Comparison of ENCODE assay signal across 19 mouse cellular contexts in genomic region chr2:103298711-103299463, GRCm38 (mm10). TPM values are rescaled to one million over a fixed set of nuclear protein-coding genes. Genes with fewer than 3 reads are reported as not detected.
A peak's percentile ranks its signal among the peaks of the same experiment; 100 is the strongest.
DNase-seq lines count a peak whose midpoint lies in the region; ATAC-seq and TF ChIP-seq lines count a peak whose summit lies in the region.
"Had no signal": no experiment of that assay in that cellular context is flagged by ENCODE, and none has a peak within 500 bp of the region (broad histone marks: within the 10 kb centered on the region; RNA-seq: fewer than 3 reads in every experiment).

No protein-coding gene starts in this region.

- TF ChIP-seq CTCF in intestine, postnatal 0 days (IDR thresholded peaks at IDR 0.05; ENCODE audit: low read depth) = no peak

- no peak for DNase-seq in heart, adult 8-10 months (ENCODE audit: low spot score)
- peak; percentile 43 for DNase-seq in MEL-GATA-1-ER (ENCODE audit: extremely low read depth, low read depth)
- DNase-seq in embryo, embryonic 10.5 days (ENCODE audit: low spot score) = no peak
- no peak for DNase-seq in urinary bladder, adult 2 months (ENCODE audit: low spot score)
- DNase-seq in urinary bladder, postnatal 36 days (ENCODE audit: low spot score in 2 of 2) = no peak
- DNase-seq: adrenal gland, postnatal 36 days; B cell, adult 2 months; cerebellum, postnatal 14 days; forebrain, postnatal 0 days; left cerebral cortex, postnatal 4 days; lung, adult 18-20 months; right cerebral cortex, postnatal 14 days had no signal

- H3K4me3 ChIP-seq in heart, embryonic 12.5 days = no peak overlapping the region
- H3K4me3 ChIP-seq in intestine, postnatal 0 days (ENCODE audit: low read depth, low read length) = 0 out of 2 replicates have a peak overlapping the region, but pooled peaks have one; percentile 18
- H3K4me3 ChIP-seq: embryonic facial prominence, embryonic 10.5 days; kidney, embryonic 15.5 days; midbrain, embryonic 10.5 days had no signal

- H3K27me3 ChIP-seq in heart, embryonic 12.5 days (replicated peaks) = peaks cover 23% of the 10 kb centered on the region
- H3K27me3 ChIP-seq in intestine, postnatal 0 days (replicated peaks; ENCODE audit: control insufficient read depth, insufficient read depth, low read length) = no peaks in the 10 kb centered on the region
- H3K27me3 ChIP-seq: kidney, embryonic 15.5 days had no signal

- peaks cover 13% of the 10 kb centered on the region for H3K4me1 ChIP-seq in heart, embryonic 12.5 days (replicated peaks)
- 0 out of 2 replicates have a peak, but pooled peaks cover 5% of the 10 kb centered on the region for H3K4me1 ChIP-seq in intestine, postnatal 0 days (replicated peaks; ENCODE audit: control insufficient read depth, insufficient read depth, low read length)

- H3K9ac ChIP-seq in heart, embryonic 12.5 days = no peak overlapping the region
- no peak overlapping the region for H3K9ac ChIP-seq in intestine, postnatal 0 days (ENCODE audit: low read depth, low read length)
- H3K9ac ChIP-seq: forebrain, postnatal 0 days; kidney, embryonic 15.5 days had no signal

- H3K9me3 ChIP-seq in heart, embryonic 12.5 days (replicated peaks) = no peaks in the 10 kb centered on the region
- H3K9me3 ChIP-seq in intestine, postnatal 0 days (ENCODE audit: control insufficient read depth) = no peaks in the 10 kb centered on the region
- H3K9me3 ChIP-seq: embryonic facial prominence, embryonic 10.5 days; kidney, embryonic 15.5 days; midbrain, embryonic 10.5 days had no signal

- WGBS in heart, embryonic 12.5 days = 20% methylated on average over 13 of the region's 13 CpGs
- WGBS in intestine, postnatal 0 days = 32% methylated on average over 13 of the region's 13 CpGs

- H3K36me3 ChIP-seq in heart, embryonic 12.5 days = no peaks in the 10 kb centered on the region
- no peaks in the 10 kb centered on the region for H3K36me3 ChIP-seq in intestine, postnatal 0 days (ENCODE audit: control insufficient read depth, insufficient read depth)
- H3K36me3 ChIP-seq: embryonic facial prominence, embryonic 10.5 days; kidney, embryonic 15.5 days; midbrain, embryonic 10.5 days had no signal

- H3K27ac ChIP-seq in heart, embryonic 12.5 days (ENCODE audit: poor library complexity, severe bottlenecking) = no peak overlapping the region
- no peak overlapping the region for H3K27ac ChIP-seq in intestine, postnatal 0 days (ENCODE audit: low read depth, low read length)
- H3K27ac ChIP-seq: embryonic facial prominence, embryonic 10.5 days; kidney, embryonic 15.5 days; midbrain, embryonic 10.5 days had no signal

- no peak; the same call in 1 of the 2 replicates for ATAC-seq in heart, embryonic 12.5 days (ENCODE audit: insufficient number of reproducible peaks, low FRiP score)
- 0 out of 2 replicates have a peak, but pooled peaks have one; percentile 8 for ATAC-seq in intestine, postnatal 0 days
- ATAC-seq in megakaryocyte-erythroid progenitor cell, adult 5-6 weeks (replicated peaks; ENCODE audit: low FRiP score, low TSS enrichment, poor library complexity, severe bottlenecking) = peak; percentile 80
- ATAC-seq: forebrain, postnatal 0 days had no signal

- H3K4me2 ChIP-seq in heart, embryonic 12.5 days = peak overlapping the region; percentile 48
- H3K4me2 ChIP-seq in intestine, postnatal 0 days (replicated peaks; ENCODE audit: low read depth) = peak overlapping the region; percentile 55
- H3K4me2 ChIP-seq: kidney, embryonic 15.5 days had no signal

RNA-seq across cellular contexts. Expression of gene Ehf, which starts 4.2 kb away (rescaled TPM):
- polyA plus RNA-seq in heart, embryonic 12.5 days (2016; fragmentation: Nextera tagmentation; extraction: Ambion mirVana) = 0.26 TPM in 1 of 2 replicates, not detected in the other
- total RNA-seq in heart, adult 8-10 months (2022) = under 1 TPM in 1 of 4 experiments, not detected in 3; 0.09 TPM
- 19.8 and 24.3 TPM in 2 replicates for polyA plus RNA-seq in intestine, postnatal 0 days (2015; fragmentation: Nextera tagmentation; extraction: Ambion mirVana)
- not detected in 2 replicates for total RNA-seq in megakaryocyte-erythroid progenitor cell, adult 5-6 weeks (2014; fragmentation: Nextera tagmentation)
- total RNA-seq in megakaryocyte-erythroid progenitor cell, adult 5-6 weeks (2017) = not detected in 2 replicates
- 38.2 and 39.6 TPM in 2 replicates for polyA plus RNA-seq in urinary bladder, adult 2 months (2012; rRNA removed)
- total RNA-seq: layer of hippocampus, postnatal 25 days; left cerebral cortex, postnatal 4 days had no signal
- polyA plus RNA-seq: embryonic facial prominence, embryonic 10.5 days; midbrain, embryonic 10.5 days had no signal

Comparison
In these comparisons a context has a peak if more than half of its experiments do, and no peak if none do; other contexts are left out.
1. RNA of gene Ehf, which starts 4.2 kb away (polyA plus RNA-seq): 38.2 to 39.6 TPM in urinary bladder, adult 2 months and 19.8 to 24.3 TPM in intestine, postnatal 0 days; 0.26 TPM in heart, embryonic 12.5 days; every median in the first group is over 10 times any median in the second.